Mouse (Mus musculus) adrenal gland, adult (tissue): ENCODE data around the gene Pigx.

Source experiments
- DNase-seq, 2 experiments: peaks; one replicate each; pipeline ENCODE4 v3.0.0; 2022 to 2023; ENCODE audit warnings: low spot score in 1 of 2; ENCODE audit not compliant: inconsistent age in 2 of 2

Pigx gene

DNA sequence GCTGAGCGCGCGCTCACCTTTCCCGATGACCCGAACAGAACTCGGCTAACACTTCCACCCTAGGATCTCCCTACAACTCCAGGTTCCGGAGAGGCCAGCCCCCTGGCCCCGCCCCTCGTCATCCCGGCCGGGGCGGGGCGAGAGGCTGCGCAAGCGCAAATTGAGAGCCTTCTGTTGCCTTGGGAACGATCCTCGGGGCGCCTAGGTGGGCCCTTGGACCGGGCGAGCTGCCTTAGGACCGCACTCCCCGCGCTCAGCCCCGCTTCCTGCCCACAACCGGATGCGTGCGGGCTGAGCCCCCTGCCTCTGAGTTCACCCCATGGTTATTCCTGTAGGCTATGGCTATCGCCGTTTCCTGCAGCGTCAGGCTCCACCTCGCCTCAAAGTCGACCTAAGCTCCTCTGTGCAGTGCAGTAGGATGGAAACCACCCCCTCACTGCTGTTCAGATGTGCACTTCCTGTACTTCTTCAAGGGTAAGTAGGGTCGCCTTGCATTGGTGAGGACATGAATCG is at the start of gene Pigx, which contains the start of gene Cep19:
TSS of gene Pigx (minus strand) at position 103 of the 513 bp plus-strand sequence.
TSS of gene Cep19 (plus strand) at position 163 of the 513 bp plus-strand sequence.
- DNase-seq, result peak; percentile 95 to 98

DNA sequence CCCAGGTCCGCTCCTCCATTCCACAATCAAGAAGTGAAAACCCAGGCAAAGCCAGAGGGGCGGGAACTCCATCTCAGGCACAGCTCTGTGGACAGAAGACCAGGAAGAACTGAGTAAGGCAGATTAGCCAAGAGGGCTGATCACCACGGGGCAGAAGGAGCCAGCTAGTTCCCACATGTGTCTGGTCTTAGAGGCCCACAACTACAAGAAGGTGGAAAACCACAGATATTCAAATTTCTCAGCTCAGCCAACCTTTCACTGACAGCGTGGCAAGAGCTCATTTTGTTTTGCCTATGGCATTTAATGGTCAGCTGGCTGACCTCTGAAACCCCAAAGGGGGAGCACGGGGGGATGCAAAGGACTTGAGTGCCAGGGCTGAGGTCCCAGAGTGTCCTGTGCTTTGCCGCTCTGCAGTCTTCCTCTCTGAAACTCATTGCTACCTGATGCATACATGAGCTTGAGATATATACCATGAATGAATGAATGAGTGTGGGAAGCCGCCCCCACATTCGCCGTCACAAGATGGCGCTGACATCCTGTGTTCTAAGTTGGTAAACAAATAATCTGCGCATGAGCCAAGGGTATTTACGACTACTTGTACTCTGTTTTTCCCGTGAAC is 48.2 kb upstream of the Pigx start:
- peak in 1 of 2 experiments; percentile 60 for DNase-seq

DNA sequence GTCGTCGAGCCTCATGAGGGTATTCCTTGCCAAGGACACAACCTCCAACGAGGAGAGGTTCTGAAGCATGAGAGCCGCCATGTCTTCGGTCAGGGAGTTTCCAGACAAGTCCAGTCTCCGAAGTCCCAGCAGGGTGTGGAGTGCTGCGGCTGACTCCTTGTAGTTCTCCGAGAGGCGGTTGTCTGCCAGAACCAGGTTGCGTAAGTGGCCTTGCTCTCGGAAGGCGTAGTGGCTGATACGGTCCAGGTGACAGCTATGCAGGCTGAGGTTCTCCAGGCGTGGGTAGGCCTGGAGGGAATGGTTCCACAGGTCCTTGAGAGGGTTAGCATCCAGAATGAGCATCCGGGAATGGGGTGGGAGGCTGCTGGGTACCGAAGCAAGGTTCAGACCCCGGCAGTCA is 45.1 kb upstream of the Pigx start:
- DNase-seq, result peak in 1 of 2 experiments; percentile 54

DNA sequence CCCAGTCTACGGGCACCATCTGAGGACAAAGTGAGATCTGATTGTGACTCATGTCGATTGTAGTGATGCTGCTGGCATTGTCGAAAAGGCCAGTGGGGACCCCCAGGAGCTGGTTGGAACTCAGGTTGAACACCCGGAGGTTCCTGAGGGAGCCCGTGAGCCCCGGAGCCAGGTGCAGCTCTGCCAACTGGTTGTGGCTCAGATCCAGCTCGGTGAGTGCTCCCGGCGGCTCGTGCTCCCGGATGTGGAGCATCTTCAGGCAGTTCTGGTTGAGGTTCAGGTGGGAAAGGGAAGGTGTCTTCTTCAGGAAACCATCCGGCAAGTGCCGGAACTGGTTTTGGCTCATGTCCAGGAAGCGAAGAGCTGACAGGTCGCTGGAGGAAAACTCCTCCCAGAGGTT is 44.2 kb upstream of the Pigx start:
- no peak for DNase-seq

DNA sequence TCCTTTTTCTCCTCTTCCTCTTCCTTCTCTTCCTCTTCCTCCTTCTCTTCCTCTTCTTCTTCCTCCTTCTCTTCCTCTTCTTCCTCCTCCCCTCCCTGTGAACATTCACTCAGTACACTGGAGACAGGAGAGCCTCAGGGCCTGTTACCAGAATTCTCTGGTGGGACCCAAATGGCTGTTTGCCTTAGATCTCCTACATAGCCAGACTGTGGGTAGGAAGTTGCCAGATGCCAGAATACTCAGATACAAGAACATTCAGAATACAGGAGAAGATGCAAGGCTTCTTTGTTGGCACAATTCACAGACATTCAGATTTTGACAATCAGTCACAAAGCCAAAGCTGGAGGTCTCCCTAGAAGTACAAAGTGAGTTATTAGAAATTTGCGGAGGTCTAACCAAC is 39.4 kb upstream of the Pigx start:
- no peak for DNase-seq

DNA sequence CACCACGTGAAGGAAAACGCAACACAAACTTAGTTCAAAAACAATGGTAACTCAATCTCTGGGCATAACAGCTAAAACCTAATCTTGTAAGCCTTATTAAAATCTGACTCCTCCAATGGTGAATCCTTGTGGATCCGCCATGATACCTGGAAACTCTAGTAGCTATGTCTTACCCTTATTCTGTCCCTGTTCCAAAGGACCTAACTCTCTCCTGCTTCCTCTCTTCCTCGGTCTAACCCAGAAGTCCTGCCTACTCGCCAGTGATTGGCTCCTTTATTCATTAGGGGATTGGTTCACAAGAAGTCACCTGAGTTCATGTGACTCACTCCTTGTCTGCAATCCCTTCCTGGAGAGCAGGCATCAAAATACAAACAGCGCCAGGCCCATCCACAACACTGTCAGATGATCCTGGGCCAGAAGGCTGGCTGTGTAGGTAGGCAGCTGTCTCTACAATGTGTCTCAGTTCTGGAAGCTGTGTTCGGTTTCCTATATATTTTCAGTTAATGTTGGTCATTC is 36.4 kb upstream of the Pigx start:
- no peak for DNase-seq

DNA sequence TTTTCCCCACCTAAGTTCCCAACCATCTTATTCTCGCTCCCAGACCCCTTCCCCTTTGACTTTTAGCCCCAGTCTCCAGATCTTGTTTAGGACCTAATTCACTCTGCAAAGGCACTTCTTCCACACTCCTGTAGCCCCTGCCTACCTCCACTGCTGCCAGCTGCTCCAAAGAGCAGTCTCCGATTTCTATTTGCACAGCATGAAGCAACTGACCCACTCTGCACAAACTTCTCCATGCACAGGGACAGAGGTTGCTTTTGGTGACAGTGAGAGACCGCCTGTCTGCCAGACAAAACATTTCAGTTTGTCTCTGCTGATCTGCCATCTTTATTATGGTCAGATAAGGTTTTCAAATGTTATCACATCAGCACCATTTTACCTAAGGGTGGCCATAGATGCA is 33.6 kb upstream of the Pigx start:
- DNase-seq, result no peak

DNA sequence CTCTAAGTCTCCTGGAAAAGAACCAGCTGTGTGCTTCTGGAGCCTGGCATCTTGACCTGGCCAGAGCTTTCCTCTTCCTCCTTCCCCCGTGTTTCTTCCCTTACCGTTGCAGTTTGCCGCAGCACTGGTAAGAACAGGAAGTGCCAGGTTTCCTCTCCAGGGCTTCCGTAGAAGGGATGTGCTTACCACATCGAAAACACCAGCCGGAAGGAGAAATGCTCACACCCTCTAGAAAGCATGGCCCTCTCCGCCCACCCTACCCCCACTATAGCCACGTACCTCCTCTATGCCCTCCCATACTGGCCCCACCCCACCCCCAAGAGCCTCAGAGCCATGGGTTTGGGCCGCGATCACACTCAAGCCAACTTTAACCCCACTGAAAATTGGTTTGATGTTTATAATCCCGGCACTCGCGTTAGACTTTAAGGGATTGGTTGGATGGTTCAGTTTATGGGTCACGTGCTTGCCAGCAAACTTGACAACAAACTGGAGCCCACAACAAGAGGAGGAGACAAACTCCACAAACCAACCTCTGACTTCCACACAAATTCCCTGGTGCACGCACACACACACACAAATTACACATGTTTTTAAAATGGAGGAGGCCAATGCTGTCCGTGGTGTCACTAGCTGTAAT is 30.8 kb upstream of the Pigx start:
- peak; percentile 37 to 70 for DNase-seq

DNA sequence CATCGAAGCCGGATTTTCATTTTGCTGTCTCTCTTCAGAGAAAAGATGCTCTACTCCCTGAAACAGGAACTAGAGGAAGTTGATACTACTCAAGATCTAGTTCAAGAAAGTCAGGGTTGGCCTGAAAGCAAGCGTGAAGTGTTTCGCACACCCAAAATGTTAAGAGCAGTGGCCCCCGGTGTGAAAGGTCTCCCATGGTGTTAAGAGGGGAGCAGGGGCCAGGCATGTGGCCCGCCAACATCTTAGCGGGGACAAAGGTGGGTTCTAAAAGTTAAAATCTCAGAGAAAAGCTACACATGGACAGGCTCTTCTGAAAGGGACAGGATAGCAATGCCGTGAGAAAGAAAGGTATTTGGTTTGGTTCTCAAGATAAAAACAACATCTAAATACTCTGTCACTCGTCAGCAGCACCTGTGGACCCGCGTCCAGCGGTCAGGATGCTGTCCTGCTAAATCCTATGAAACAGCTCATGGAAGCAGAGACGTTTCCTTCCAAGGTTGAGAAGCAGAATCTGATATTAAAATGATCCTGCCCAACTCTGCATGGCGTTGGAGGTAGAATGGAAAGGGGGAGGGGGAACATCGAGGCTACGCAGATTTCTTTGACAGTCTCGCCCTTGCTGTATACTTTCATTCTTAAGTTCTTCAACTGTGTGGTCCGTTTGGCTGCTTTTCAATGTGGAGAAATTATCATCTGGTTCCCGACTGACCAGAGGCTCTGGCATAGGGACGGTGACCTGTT is 30.1 kb upstream of the Pigx start:
- peak in 1 of 2 experiments; percentile 42 for DNase-seq

DNA sequence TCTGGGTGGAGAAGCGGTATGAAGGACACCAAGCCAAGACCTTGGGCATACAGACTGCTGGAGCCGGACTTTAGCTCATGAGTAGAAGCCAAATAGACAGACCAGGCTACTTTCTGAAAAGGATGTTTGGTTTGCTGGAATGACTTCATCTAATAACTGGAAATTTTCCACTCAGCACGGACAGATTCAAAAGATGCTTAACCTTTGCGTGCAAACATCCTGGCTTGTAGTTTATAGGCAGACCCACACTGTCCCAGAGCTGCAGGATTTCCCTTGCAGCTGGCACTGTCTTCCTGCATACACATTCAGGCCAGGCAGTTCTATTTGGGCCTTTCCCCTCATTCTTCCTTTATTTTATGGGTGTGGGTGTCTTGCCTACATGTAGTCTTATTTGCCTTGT is 27.5 kb upstream of the Pigx start:
- peak in 1 of 2 experiments; percentile 63 for DNase-seq

DNA sequence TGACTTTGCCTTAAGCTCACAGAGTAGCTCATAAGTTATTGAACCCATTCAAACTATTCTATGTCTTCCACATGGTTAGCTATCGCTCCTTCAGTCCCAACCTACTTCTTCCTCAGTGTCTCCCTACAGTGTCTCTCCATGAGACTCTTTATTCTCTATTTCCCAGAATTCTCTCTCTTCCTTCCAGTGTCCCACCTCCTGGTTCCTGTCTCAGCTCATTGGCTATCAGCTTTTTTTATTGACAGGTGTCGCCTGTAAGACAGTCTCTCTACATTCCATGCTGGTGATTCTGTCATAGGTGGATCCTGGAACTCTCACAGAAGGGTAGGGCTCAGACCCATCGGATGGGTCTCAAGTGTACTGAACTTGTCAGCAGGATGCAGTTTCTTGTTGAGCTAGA is 25.8 kb upstream of the Pigx start:
- no peak for DNase-seq

DNA sequence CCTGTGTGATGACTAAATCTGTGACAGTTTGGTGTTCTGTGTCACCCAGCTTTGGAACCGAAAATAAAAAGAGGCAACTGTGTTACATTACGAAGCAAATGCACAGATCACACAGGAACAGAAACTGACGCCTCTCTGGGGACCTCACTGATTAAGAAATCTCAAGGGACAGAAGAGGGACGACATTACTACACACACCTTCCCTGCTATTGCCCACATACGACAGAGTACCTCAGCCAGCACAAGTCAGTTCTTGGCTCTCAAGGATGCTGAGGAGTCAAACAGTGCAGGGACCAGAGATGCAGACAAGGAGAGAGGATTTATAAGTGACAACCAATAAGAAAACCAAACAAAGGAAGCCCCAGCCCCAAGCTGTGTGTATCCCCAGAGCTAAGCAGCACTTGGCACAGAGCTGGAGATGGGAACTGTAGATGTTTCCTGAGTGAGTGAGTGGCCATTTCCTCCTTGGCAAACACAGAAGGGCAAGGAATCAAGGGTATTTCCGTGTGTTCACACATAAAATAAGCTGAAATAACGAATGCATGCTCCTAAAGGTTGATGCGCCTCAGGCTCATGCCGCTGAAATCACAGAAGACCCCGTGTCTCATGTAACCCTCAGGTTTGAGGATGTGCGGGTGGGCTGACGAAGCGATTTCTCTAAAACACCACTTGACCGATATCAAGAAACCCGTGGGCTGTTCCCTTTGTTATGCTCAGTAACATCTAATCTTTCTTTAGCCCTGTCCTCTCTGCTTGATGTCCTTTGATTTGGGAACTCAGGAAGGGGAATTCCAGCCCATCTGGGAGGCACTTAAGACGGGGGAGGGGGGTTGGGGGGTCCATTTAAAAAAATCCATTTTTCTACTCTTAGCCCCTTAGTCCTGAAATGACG is 25.1 kb upstream of the Pigx start:
- DNase-seq, result peak in 1 of 2 experiments; percentile 58

DNA sequence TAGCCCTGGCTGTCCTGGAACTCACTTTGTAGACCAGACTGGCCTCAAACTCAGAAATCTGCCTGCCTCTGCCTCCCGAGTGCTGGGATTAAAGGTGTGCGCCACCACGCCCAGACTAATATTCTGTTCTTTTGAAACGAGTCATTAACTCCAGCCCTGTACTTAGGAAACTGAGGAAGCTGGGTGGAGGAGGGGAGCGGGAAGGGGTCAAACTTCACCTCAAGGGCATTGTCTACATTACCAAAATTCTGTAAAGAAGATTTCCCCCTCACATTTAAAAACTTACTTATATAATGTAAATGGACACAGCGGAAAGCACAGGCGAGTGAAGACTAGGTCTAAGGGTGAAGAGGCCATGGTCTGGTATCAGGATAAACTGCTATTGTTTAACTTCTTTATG is 24.5 kb upstream of the Pigx start:
- no peak for DNase-seq

DNA sequence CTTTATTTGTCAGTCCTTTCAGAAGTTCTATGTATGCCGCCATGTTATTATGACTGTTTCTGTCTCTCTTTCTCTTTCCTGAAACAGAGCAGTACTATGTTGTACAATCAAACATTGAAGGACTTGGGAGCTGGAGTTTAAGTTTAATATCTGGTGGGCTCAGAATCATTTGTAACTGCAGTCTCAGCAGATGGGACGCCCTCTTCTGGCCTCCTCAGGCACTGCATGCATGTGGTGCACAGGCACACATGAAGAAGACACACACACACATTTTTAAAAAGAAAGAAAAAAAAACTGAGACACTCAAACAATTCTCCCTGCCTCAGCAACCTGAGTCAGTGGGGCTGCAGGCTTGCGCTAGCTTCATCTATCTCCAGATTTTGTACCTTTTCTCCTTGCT is 20.9 kb upstream of the Pigx start:
- no peak for DNase-seq

DNA sequence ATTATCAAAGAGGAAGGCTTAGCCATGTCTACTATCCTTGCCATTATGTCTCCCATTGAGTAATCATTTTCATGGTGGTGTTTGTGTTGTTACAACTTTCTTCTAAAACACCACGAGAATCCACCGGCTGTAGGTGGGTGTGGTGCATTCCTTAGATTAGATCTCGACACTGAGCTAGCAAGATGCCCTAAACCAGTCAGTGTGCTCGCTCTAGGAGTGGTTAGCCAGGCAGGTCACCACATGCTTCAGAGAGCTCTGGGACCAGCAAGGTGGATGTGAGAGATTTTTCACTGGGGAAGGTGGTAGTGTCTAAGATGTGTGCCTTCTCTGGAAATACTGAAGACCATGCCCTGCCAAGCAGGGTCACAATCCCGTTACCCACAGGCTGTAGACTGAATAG is 16.6 kb upstream of the Pigx start:
- DNase-seq, result no peak

DNA sequence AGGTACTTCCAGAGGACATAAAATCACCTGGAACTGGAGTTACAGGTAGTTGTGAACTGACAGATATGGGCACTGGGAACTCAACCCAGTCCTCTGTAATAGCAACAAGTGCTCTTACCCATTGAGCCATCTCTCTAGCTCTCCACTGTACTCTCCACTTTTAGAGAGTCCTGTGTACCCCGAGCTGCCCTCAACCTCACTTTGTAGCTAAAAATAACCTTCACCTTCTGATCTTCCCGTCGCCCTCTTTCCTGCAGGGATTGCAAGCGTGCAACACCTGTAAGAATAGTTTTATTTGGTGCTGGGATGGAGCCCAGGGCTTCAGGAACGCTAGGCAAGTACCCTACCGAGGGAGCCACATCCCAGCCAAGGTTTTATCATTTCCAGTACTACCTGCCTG is 16.2 kb upstream of the Pigx start:
- no peak for DNase-seq

DNA sequence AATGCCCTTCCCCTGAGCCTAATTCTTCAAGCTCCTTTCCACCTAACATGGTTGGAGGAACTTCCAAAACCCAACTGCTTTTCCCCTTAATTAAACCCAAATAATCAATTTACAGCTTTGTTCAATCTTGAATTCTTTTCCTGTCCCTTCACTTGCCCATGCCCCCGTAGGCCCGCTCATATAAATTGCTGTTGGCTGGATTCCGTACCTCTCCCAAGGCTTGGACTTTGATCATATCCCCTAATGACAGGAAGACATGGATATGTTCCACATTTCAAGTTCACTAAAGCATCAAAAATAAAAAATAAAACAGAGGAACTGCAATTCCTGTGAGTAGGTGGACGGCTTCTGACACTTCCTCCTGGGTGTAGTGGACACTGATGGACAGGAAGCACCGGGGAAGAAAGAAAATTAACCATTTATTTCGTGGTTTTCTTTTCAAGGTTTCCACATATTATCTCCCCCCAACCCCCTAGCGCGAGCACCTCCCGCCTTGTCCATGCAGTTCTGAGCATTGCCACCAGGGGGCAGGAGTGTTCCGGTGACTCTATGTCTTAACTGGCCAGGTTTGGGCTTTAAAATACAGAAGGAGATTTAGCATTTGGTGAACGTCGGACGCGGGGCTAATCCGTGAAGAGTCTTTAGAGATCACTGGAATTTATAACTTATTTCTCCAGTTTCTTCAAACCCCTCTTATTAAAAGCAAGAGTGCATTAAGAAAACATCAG is 15.6 kb upstream of the Pigx start:
- DNase-seq, result peak; percentile 78 to 95

DNA sequence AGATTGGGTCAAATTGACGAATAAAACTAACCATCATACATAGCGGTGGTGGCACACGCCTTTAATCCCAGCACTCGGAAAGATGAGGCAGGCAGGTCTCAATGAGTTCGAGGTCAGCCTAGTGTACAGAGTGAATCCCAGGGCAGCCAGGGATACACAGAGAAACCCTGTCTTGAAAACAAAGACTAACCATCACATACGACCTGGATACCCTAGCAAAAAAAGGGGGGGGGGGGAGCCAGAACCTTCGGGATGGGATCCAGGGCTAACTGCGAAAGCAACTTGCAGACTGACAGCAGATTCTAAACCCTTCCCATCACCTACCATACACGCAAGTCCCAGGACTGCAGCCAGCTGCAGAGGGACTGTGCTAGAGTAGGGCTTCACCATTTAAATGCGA is 14.9 kb upstream of the Pigx start:
- no peak for DNase-seq

DNA sequence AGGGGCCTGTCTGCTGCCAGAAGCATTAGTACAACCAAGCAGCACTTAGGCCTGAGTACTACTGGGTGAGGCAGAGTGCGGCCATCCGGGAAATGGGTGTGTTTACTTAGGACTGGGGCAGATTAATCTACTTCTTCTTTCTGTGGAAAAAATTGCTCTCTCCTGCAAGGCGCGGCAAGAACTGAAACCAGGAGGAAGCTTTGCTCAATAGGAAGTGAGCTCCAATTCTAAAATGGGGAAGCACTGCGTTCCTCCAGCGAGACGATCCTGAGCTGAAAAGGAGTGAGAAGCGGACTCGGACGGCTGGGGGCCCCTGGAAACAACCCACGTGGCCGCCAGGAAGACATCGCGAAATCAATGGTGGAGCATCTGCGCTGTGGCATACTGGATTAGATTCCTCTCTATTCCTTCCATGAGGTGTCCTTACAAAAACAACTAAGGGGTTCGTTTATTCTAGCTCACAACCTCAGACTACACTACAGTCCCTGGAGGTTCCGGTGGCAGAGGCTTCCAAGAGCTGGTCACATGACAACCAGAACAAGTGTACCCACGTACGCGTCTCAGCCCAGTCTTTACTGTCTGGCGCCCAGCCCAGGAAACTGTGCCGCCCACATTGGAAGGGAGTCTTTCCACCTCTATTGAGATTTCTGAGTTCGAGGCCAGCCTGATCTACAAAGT is 14.1 kb upstream of the Pigx start:
- DNase-seq, result peak; percentile 36 to 74
